Mouse (Mus musculus): Measurements from ENCODE around the gene Tprgl. TPM values are rescaled to one million over a fixed set of nuclear protein-coding genes. Genes with fewer than 3 reads are reported as not detected.

Gene Tprgl
- polyA plus RNA-seq, 1 experiment from 2014 or later: 157 TPM

GRCm38 (mm10) chr4:154157970-154158662, 2.4 kb downstream of the Tprgl start:
- H3K4me2 ChIP-seq: no peak overlapping the region
- peaks cover 56% of the 10 kb centered on the region for H3K36me3 ChIP-seq
- WGBS: 93% methylated on average over 14 of the region's 14 CpGs
- no peaks in the 10 kb centered on the region for H3K27me3 ChIP-seq
- peaks cover 18% of the 10 kb centered on the region for H3K4me1 ChIP-seq
- no peak overlapping the region for H3K27ac ChIP-seq
- ATAC-seq (ENCODE audit: insufficient number of reproducible peaks, low FRiP score, low TSS enrichment, low read depth): no peak
- no peak overlapping the region for H3K9ac ChIP-seq
- H3K4me3 ChIP-seq: no peak overlapping the region
- no peaks in the 10 kb centered on the region for H3K9me3 ChIP-seq

- H3K9me3 ChIP-seq: no peaks in the 10 kb centered on the region
- H3K36me3 ChIP-seq: peaks cover 75% of the 10 kb centered on the region
- 90% methylated on average over 7 of the region's 7 CpGs for WGBS
- no peak overlapping the region for H3K27ac ChIP-seq
- no peak overlapping the region for H3K4me3 ChIP-seq
- no peaks in the 10 kb centered on the region for H3K27me3 ChIP-seq
- no peak for ATAC-seq (ENCODE audit: insufficient number of reproducible peaks, low FRiP score, low TSS enrichment, low read depth)
- H3K4me1 ChIP-seq: peaks cover 11% of the 10 kb centered on the region
- no peak overlapping the region for H3K9ac ChIP-seq
- no peak overlapping the region for H3K4me2 ChIP-seq
Measured at GRCm38 (mm10) chr4:154156050-154156449, 4.4 kb downstream of the Tprgl start.

- Histone ChIP-seq H3K4me1 (peaks cover under 1% of the 10 kb centered on the region), H3K4me3 (no peak overlapping the region), H3K4me2 (no peak overlapping the region), H3K27me3 (no peaks in the 10 kb centered on the region), H3K27ac (no peak overlapping the region; the same call in 1 of the 2 replicates), H3K9ac (no peak overlapping the region), H3K9me3 (no peaks in the 10 kb centered on the region), H3K36me3 (peaks cover 93% of the 10 kb centered on the region)
- no peak for ATAC-seq (ENCODE audit: insufficient number of reproducible peaks, low FRiP score, low TSS enrichment, low read depth)
- WGBS: 75% methylated on average over 11 of the region's 11 CpGs
Measured at GRCm38 (mm10) chr4:154154104-154154503, 6.4 kb downstream of the Tprgl start.

- Histone ChIP-seq H3K9me3 (no peaks in the 10 kb centered on the region), H3K4me3 (no peak overlapping the region), H3K36me3 (peaks cover 46% of the 10 kb centered on the region), H3K4me2 (no peak overlapping the region), H3K4me1 (peaks cover 13% of the 10 kb centered on the region), H3K27me3 (peaks cover 5% of the 10 kb centered on the region), H3K27ac (no peak overlapping the region), H3K9ac (no peak overlapping the region)
- no peak for ATAC-seq (ENCODE audit: insufficient number of reproducible peaks, low FRiP score, low TSS enrichment, low read depth)
- 77% methylated on average over 10 of the region's 10 CpGs for WGBS
Measured at GRCm38 (mm10) chr4:154146342-154146741, 14.1 kb downstream of the Tprgl start.

DNA sequence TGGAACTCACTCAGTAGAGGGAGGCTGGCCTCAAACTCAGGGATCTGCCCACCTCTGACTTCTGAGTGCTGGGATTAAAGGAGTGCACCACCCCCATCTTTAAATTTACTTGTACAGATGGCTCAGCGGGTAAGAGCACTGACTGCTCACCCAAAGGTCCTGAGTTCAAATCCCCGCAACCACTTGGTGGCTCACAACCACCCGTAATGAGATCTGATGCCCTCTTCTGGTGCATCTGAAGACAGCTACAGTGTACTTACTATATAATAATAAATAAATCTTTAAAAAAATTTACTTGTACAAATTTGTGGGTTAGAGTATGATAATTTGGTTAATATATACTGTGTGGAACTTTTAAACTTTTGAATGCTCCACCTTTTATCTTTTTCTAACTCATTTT, 15.8 kb downstream of the Tprgl start:
- 86% methylated on average over 3 of the region's 3 CpGs for WGBS
- no peak for ATAC-seq (ENCODE audit: insufficient number of reproducible peaks, low FRiP score, low TSS enrichment, low read depth)

DNA sequence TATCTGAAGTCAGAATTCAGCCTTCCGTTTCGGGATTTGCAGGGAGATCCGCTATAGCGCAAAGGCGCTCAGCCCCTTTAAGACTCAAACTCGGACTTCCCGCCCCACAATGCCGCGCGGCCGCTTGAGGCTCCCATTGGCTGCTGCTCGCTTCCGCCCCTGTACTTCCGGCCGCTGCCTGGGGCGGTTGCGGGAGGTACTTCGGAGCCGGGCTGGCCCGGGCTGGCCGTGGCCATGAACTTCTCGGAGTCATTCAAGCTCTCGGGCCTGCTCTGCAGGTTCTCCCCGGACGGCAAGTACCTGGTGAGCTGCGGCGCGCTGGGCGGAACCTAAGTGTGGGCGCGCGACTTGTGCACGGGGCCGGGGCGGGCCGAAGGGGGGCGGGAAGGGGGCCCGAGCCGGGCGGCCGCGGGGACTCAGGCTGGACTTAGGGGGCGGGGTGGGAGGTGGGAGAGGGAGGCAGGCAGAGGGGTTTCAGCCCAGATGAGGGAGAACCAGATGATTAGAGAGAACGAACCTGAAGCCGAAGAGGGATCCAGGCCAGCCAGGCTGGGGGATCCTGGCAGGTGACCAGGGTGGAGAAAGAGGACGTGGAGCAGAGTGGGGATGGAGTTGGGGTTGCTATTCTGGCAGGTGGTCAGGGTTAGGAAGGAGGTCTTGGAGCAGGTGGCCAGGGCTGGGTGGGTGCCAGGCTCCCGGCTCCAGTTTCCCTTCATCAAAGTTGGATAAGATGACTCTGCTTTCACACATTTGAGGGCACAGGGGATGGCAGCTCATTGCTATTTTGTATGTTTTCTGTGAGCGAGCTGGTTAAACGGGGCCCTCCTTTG, 18.0 kb downstream of the Tprgl start, which contains the start of gene Wrap73:
TSS of gene Wrap73 (plus strand) at position 162 of the 830 bp plus-strand sequence.
- ATAC-seq (ENCODE audit: insufficient number of reproducible peaks, low FRiP score, low TSS enrichment, low read depth): peak; percentile 89
- peak within 1 kb of the TSS; percentile 84 for H3K4me3 ChIP-seq
- WGBS: 1% methylated on average over 45 of the region's 49 CpGs

More for the DNA sequence above, 15.8 kb downstream of the Tprgl start:
- Histone ChIP-seq H3K27ac (no peak overlapping the region), H3K4me1 (peaks cover 30% of the 10 kb centered on the region), H3K4me2 (no peak overlapping the region), H3K36me3 (peaks cover 30% of the 10 kb centered on the region), H3K27me3 (peaks cover 22% of the 10 kb centered on the region), H3K4me3 (no peak overlapping the region), H3K9ac (no peak overlapping the region), H3K9me3 (no peaks in the 10 kb centered on the region)

GRCm38 (mm10) chr4:154141009-154141867, 19.2 kb downstream of the Tprgl start:
- Histone ChIP-seq H3K4me3 (peak overlapping the region; percentile 47), H3K4me1 (peaks cover 36% of the 10 kb centered on the region), H3K36me3 (peaks cover 2% of the 10 kb centered on the region; the same call in 1 of the 2 replicates), H3K4me2 (peak overlapping the region; percentile 94; the same call in 1 of the 2 replicates), H3K27me3 (peaks cover 56% of the 10 kb centered on the region), H3K9me3 (no peaks in the 10 kb centered on the region), H3K27ac (no peak overlapping the region), H3K9ac (no peak overlapping the region)
- 2% methylated on average over 41 of the region's 42 CpGs for WGBS
- no peak for ATAC-seq (ENCODE audit: insufficient number of reproducible peaks, low FRiP score, low TSS enrichment, low read depth)

More for the DNA sequence above, 18.0 kb downstream of the Tprgl start, which contains the start of gene Wrap73:
- Histone ChIP-seq H3K27me3 (peaks cover 45% of the 10 kb centered on the region), H3K27ac (peak within 1 kb of the TSS; percentile 91), H3K36me3 (peaks cover 13% of the 10 kb centered on the region), H3K4me2 (peak within 1 kb of the TSS; percentile 84), H3K9ac (peak within 1 kb of the TSS; percentile 76), H3K9me3 (no peaks in the 10 kb centered on the region), H3K4me1 (peaks cover 36% of the 10 kb centered on the region)

DNA sequence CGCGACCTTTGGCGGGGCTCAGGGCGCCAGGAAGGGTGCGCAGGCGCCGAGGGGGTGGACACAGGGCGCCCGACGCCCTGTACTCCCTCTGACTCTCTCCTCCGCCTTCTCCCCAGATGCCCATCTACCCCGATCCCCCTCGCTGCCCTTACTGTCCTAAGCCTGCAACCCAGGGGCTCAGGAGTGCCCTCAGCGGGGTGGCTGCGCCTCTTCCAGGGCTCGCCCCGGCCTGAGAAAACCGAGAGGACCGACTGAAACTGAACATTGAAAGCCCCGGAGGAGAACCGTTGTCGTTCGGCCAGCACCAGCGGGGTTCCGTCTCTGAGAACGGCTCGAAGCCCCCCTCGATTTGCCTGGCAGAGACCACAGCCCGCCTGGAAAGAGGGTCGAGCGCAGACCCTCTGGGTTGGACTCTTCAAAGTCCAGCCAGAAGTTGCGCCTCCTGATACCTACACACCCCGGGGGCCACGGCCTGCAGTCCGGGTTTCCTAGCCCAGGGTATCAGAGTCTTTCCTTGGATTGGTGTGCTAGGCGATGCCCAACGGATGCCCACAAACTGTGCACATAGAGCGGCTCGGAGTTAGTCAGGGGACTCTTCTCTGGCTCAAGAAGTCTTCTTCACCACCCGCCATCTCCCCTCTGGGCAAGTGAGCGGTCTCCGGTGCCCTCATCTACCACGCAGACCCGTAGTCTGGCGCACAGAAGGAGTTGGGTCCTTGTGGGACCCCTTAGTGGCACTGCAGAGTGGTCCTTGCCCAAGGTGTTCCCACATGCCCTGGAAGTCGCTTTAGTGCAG, 20.1 kb downstream of the Tprgl start:
- Histone ChIP-seq H3K27ac (no peak overlapping the region), H3K9me3 (no peaks in the 10 kb centered on the region), H3K9ac (peak overlapping the region; percentile 39), H3K4me3 (peak overlapping the region; percentile 47), H3K4me1 (peaks cover 36% of the 10 kb centered on the region), H3K36me3 (no peaks in the 10 kb centered on the region), H3K4me2 (peak overlapping the region; percentile 94), H3K27me3 (peaks cover 65% of the 10 kb centered on the region)
- WGBS: 2% methylated on average over 45 of the region's 46 CpGs
- ATAC-seq (ENCODE audit: insufficient number of reproducible peaks, low FRiP score, low TSS enrichment, low read depth): no peak

- peak within 1 kb of the TSS; percentile 39 for H3K9ac ChIP-seq
- H3K36me3 ChIP-seq: no peaks in the 10 kb centered on the region
- peaks cover 36% of the 10 kb centered on the region for H3K4me1 ChIP-seq
- WGBS: 0% methylated on average over 4 of the region's 4 CpGs
- no peak within 1 kb of the TSS for H3K27ac ChIP-seq
- H3K4me2 ChIP-seq: peak within 1 kb of the TSS; percentile 94
- peak within 1 kb of the TSS; percentile 47 for H3K4me3 ChIP-seq
- no peaks in the 10 kb centered on the region for H3K9me3 ChIP-seq
- H3K27me3 ChIP-seq: peaks cover 69% of the 10 kb centered on the region
- no peak for ATAC-seq (ENCODE audit: insufficient number of reproducible peaks, low FRiP score, low TSS enrichment, low read depth)
Measured at GRCm38 (mm10) chr4:154140182-154140212, 20.5 kb downstream of the Tprgl start, which contains the start of gene Trp73. Gene Trp73, minus strand, starts transcription at chr4:154140208.

DNA sequence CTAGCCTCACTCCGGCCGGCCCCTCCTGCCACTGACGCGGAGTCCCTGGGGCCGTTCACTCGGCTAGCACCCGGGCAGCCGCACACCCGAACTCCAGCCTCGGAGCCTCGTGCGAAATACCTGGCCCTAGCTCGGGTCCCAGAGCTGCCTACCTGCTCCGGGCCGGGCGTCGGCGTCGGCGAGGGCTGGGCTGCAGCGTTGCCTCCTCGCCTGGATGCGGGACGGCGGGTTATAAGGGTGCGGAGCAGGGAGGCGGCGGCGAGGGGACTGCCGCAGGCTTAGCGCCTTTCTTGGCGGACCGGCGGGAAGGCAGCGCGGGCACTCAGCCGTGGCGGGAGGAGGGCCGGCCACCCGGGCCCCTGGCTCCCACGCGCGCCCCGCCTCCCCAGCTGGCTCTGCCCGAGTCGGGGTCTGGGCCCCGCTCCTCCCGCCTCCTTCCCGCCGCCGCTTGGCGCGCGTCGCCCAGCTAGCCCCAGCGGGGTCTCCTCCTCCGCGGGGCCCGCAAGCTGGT, 20.7 kb downstream of the Tprgl start:
- no peak for ATAC-seq (ENCODE audit: insufficient number of reproducible peaks, low FRiP score, low TSS enrichment, low read depth)
- H3K9me3 ChIP-seq: no peaks in the 10 kb centered on the region
- H3K27ac ChIP-seq: no peak overlapping the region
- under 1% methylated on average over 53 of the region's 59 CpGs for WGBS
- peak overlapping the region; percentile 47 for H3K4me3 ChIP-seq
- H3K9ac ChIP-seq: peak overlapping the region; percentile 39
- no peaks in the 10 kb centered on the region for H3K36me3 ChIP-seq
- peaks cover 72% of the 10 kb centered on the region for H3K27me3 ChIP-seq
- H3K4me1 ChIP-seq: peaks cover 36% of the 10 kb centered on the region
- peak overlapping the region; percentile 94 for H3K4me2 ChIP-seq

DNA sequence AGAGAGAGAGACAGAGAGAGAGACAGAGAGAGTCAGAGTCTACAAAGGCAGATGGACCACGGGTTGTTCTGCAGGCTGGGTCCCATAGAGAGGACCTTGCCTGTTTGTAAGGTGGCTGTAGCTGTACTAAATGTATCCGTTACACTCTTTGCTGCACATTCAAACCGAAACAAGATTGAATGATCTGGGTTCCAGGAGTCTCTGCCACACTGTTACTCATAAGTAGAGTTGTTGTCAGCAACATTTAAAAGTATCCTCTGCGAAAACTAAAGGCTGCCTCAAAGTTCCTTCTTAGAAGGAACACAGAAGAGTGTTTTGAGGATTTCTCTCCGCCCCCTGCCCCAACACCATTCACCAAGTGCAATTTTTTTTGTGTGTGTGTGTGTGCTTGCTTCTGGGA, 23.3 kb downstream of the Tprgl start:
- Histone ChIP-seq H3K27ac (no peak overlapping the region), H3K9ac (no peak overlapping the region), H3K9me3 (no peaks in the 10 kb centered on the region), H3K36me3 (no peaks in the 10 kb centered on the region), H3K4me2 (no peak overlapping the region), H3K27me3 (peaks cover 81% of the 10 kb centered on the region), H3K4me1 (peaks cover 27% of the 10 kb centered on the region), H3K4me3 (no peak overlapping the region)
- 63% methylated on average over 5 of the region's 5 CpGs for WGBS
- ATAC-seq (ENCODE audit: insufficient number of reproducible peaks, low FRiP score, low TSS enrichment, low read depth): no peak

Measured in limb, embryonic 15.5 days (tissue).